Mouse (Mus musculus): ENCODE measurements around the gene Slc2a6.

The Slc2a6 gene

GRCm38 (mm10) chr2:27032361-27032760 is 4.6 kb upstream of the Slc2a6 start:
- no peak for DNase-seq

- DNase-seq = no peak
These were observed 728 bp upstream of the Slc2a6 start for GRCm38 (mm10) chr2:27028437-27029015.

- no peak for DNase-seq
These were observed 761 bp downstream of the Slc2a6 start for GRCm38 (mm10) chr2:27026857-27027617.

GRCm38 (mm10) chr2:27026332-27026731 is 1.5 kb downstream of the Slc2a6 start:
- DNase-seq = no peak

- DNase-seq = no peak
These were observed 2.3 kb downstream of the Slc2a6 start for GRCm38 (mm10) chr2:27025545-27025944.

- DNase-seq = no peak
These were observed 3.7 kb downstream of the Slc2a6 start for GRCm38 (mm10) chr2:27024136-27024535.

GRCm38 (mm10) chr2:27022612-27023011 is 5.2 kb downstream of the Slc2a6 start:
- no peak for DNase-seq

GRCm38 (mm10) chr2:27021103-27021502 is 6.7 kb downstream of the Slc2a6 start:
- DNase-seq = no peak

- DNase-seq = no peak
These were observed 8.3 kb downstream of the Slc2a6 start for GRCm38 (mm10) chr2:27019530-27019929.

- peak; percentile 60 to 64 for DNase-seq
These were observed 10.0 kb downstream of the Slc2a6 start for GRCm38 (mm10) chr2:27017802-27018201.

- DNase-seq = peak; percentile 89 to 94
These were observed 18.0 kb downstream of the Slc2a6 start, which contains the start of gene Cacfd1 for GRCm38 (mm10) chr2:27009714-27010244. TSS of gene Cacfd1 (plus strand) at chr2:27009926.

- no peak for DNase-seq
These were observed 20.1 kb downstream of the Slc2a6 start for GRCm38 (mm10) chr2:27007701-27008100.

GRCm38 (mm10) chr2:27006255-27006654 is 21.5 kb downstream of the Slc2a6 start:
- DNase-seq = no peak

GRCm38 (mm10) chr2:26997993-26998392 is 29.8 kb downstream of the Slc2a6 start:
- DNase-seq = no peak

GRCm38 (mm10) chr2:26997498-26997897 is 30.3 kb downstream of the Slc2a6 start:
- DNase-seq = no peak

- DNase-seq = no peak
These were observed 33.9 kb downstream of the Slc2a6 start for GRCm38 (mm10) chr2:26993936-26994335.

- no peak for DNase-seq
These were observed 43.2 kb downstream of the Slc2a6 start for GRCm38 (mm10) chr2:26984640-26985039.

- DNase-seq = no peak
These were observed 43.6 kb downstream of the Slc2a6 start for GRCm38 (mm10) chr2:26984179-26984578.

- DNase-seq = peak in 1 of 2 experiments; percentile 46
These were observed 47.4 kb downstream of the Slc2a6 start for GRCm38 (mm10) chr2:26980361-26980760.

GRCm38 (mm10) chr2:26973960-26974359 is 53.8 kb downstream of the Slc2a6 start:
- DNase-seq = no peak

- DNase-seq = no peak
These were observed 54.7 kb downstream of the Slc2a6 start, which contains the start of gene Adamts13 for GRCm38 (mm10) chr2:26973116-26973515. TSS of gene Adamts13 (plus strand) at chr2:26973416.
